24 mouse cellular contexts compared by ENCODE assay signal in the genomic region with DNA sequence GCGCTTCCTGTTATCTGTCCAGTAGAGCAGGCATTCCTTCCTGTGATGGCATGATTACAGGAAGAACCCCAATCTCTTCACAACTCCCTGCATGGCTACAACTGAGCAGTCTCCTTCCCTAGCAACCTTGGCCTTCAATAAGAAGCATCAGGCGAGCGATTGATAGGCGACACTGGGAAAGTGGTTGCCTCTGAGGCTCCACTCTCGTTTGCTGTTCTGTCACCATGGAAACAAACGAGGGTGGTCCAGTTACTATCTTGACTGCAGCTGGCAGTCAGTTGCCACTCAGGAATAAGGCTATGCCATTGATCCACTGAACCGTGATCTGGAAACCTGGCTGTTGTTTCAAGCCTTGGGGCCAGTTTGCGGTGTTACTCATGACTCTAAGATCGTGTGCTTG. TPM values are rescaled to one million over a fixed set of nuclear protein-coding genes. Genes with fewer than 3 reads are reported as not detected.
DNase-seq lines count a peak whose midpoint lies in the region; ATAC-seq and TF ChIP-seq lines count a peak whose summit lies in the region.
"Had no signal": no experiment of that assay in that cellular context is flagged by ENCODE, and none has a peak within 500 bp of the region (broad histone marks: within the 10 kb centered on the region; RNA-seq: fewer than 3 reads in every experiment).

No protein-coding gene starts in this region.

- no peak overlapping the region for H3K4me2 ChIP-seq in forebrain, postnatal 0 days (ENCODE audit: low read depth)
- H3K4me2 ChIP-seq in forebrain, embryonic 12.5 days: no peak overlapping the region
- H3K4me2 ChIP-seq in midbrain, embryonic 14.5 days (ENCODE audit: low read length): no peak overlapping the region
- H3K4me2 ChIP-seq in hindbrain, embryonic 16.5 days (ENCODE audit: low read length): no peak overlapping the region
- H3K4me2 ChIP-seq: embryonic facial prominence, embryonic 13.5 days; limb, embryonic 13.5 days; liver, embryonic 13.5 days; lung, embryonic 14.5 days; midbrain, embryonic 12.5 days had no signal

- H3K9ac ChIP-seq in forebrain, postnatal 0 days: no peak overlapping the region
- H3K9ac ChIP-seq in forebrain, embryonic 12.5 days: no peak overlapping the region
- H3K9ac ChIP-seq in midbrain, embryonic 14.5 days (replicated peaks; ENCODE audit: low read length): no peak overlapping the region
- H3K9ac ChIP-seq in hindbrain, embryonic 16.5 days (ENCODE audit: low read depth, low read length): no peak overlapping the region
- H3K9ac ChIP-seq: embryonic facial prominence, embryonic 13.5 days; limb, embryonic 13.5 days; liver, embryonic 13.5 days; lung, embryonic 14.5 days; midbrain, embryonic 12.5 days had no signal

- no peaks in the 10 kb centered on the region for H3K27me3 ChIP-seq in forebrain, postnatal 0 days (ENCODE audit: insufficient read depth, low read length)
- peaks cover 4% of the 10 kb centered on the region; the same call in 1 of the 2 replicates for H3K27me3 ChIP-seq in forebrain, embryonic 12.5 days
- no peaks in the 10 kb centered on the region for H3K27me3 ChIP-seq in midbrain, embryonic 14.5 days (ENCODE audit: control insufficient read depth, insufficient read depth, low read length)
- no peaks in the 10 kb centered on the region for H3K27me3 ChIP-seq in midbrain, embryonic 10.5 days (ENCODE audit: low read depth, poor library complexity, severe bottlenecking)
- H3K27me3 ChIP-seq in hindbrain, embryonic 16.5 days (replicated peaks; ENCODE audit: control insufficient read depth, insufficient read depth, low read length): no peaks in the 10 kb centered on the region
- H3K27me3 ChIP-seq: liver, embryonic 13.5 days; midbrain, embryonic 12.5 days had no signal

- no peaks in the 10 kb centered on the region for H3K36me3 ChIP-seq in forebrain, postnatal 0 days (ENCODE audit: insufficient read depth)
- H3K36me3 ChIP-seq in forebrain, embryonic 12.5 days (replicated peaks): no peaks in the 10 kb centered on the region
- H3K36me3 ChIP-seq in midbrain, embryonic 14.5 days (ENCODE audit: control insufficient read depth, insufficient read depth, low read length): no peaks in the 10 kb centered on the region
- no peaks in the 10 kb centered on the region for H3K36me3 ChIP-seq in midbrain, embryonic 10.5 days
- H3K36me3 ChIP-seq in hindbrain, embryonic 16.5 days (ENCODE audit: control insufficient read depth, insufficient read depth, low read length): no peaks in the 10 kb centered on the region
- H3K36me3 ChIP-seq: embryonic facial prominence, embryonic 13.5 days; heart, embryonic 10.5 days; limb, embryonic 13.5 days; liver, embryonic 13.5 days; midbrain, embryonic 12.5 days had no signal

- no peak overlapping the region for H3K27ac ChIP-seq in forebrain, postnatal 0 days (ENCODE audit: low read depth, low read length)
- no peak overlapping the region for H3K27ac ChIP-seq in forebrain, embryonic 12.5 days
- H3K27ac ChIP-seq in midbrain, embryonic 14.5 days (replicated peaks; ENCODE audit: low read depth, low read length): peak overlapping the region; percentile 20; the same call in 1 of the 2 replicates
- H3K27ac ChIP-seq in midbrain, embryonic 10.5 days (replicated peaks): no peak overlapping the region
- H3K27ac ChIP-seq in hindbrain, embryonic 16.5 days (ENCODE audit: low read depth, low read length): no peak overlapping the region
- H3K27ac ChIP-seq: embryonic facial prominence, embryonic 13.5 days; heart, embryonic 10.5 days; limb, embryonic 13.5 days; liver, embryonic 13.5 days; midbrain, embryonic 12.5 days had no signal

- H3K4me1 ChIP-seq in forebrain, postnatal 0 days (ENCODE audit: insufficient read depth): no peaks in the 10 kb centered on the region
- H3K4me1 ChIP-seq in forebrain, embryonic 12.5 days: no peaks in the 10 kb centered on the region; the same call in 1 of the 2 replicates
- peaks cover 8% of the 10 kb centered on the region; the same call in 1 of the 2 replicates for H3K4me1 ChIP-seq in midbrain, embryonic 14.5 days (ENCODE audit: control insufficient read depth, insufficient read depth, low read length)
- H3K4me1 ChIP-seq in midbrain, embryonic 10.5 days: peaks cover 10% of the 10 kb centered on the region
- H3K4me1 ChIP-seq in hindbrain, embryonic 16.5 days (ENCODE audit: control insufficient read depth, insufficient read depth, low read depth, low read length): peaks cover 8% of the 10 kb centered on the region
- H3K4me1 ChIP-seq: embryonic facial prominence, embryonic 13.5 days; heart, embryonic 10.5 days; limb, embryonic 13.5 days; liver, embryonic 13.5 days had no signal

- 45% methylated on average over 9 of the region's 9 CpGs for WGBS in forebrain, postnatal 0 days
- WGBS in forebrain, embryonic 12.5 days: 66% methylated on average over 9 of the region's 9 CpGs
- 55% methylated on average over 9 of the region's 9 CpGs for WGBS in midbrain, embryonic 14.5 days
- WGBS in midbrain, embryonic 10.5 days: 66% methylated on average over 9 of the region's 9 CpGs
- WGBS in hindbrain, embryonic 16.5 days: 41% methylated on average over 9 of the region's 9 CpGs

- peak; percentile 82 for ATAC-seq in forebrain, postnatal 0 days
- ATAC-seq in forebrain, embryonic 12.5 days (ENCODE audit: low FRiP score): no peak
- ATAC-seq in midbrain, embryonic 14.5 days (ENCODE audit: low FRiP score, low TSS enrichment): no peak
- peak; percentile 63 for ATAC-seq in hindbrain, embryonic 16.5 days

- TF ChIP-seq CTCF in forebrain, postnatal 0 days (IDR thresholded peaks at IDR 0.05; ENCODE audit: low read depth): no peak

- peak; percentile 46 for DNase-seq in forebrain, postnatal 0 days
- DNase-seq in midbrain, embryonic 14.5 days: peak; percentile 76
- DNase-seq in midbrain, embryonic 10.5 days (ENCODE audit: low spot score): no peak
- peak; percentile 36 for DNase-seq in retina, embryonic 14.5 days (ENCODE audit: low spot score)
- DNase-seq in adrenal gland, adult 2 months: no peak
- no peak for DNase-seq in c-Kit-positive CD71-positive TER-119-positive erythroid progenitor cells, embryonic 14.5 days (ENCODE audit: low spot score)
- DNase-seq: B cell, adult 2 months; cerebellum, adult 9-10 months; gastrocnemius, postnatal 36 days; kidney, adult 11 months; layer of hippocampus, adult 9-11 months; liver, embryonic 13.5 days; lung, embryonic 14.5 days; lung, postnatal 4 days; thymus, postnatal 36 days had no signal

- H3K9me3 ChIP-seq in forebrain, postnatal 0 days (ENCODE audit: low read length): no peaks in the 10 kb centered on the region
- no peaks in the 10 kb centered on the region for H3K9me3 ChIP-seq in forebrain, embryonic 12.5 days
- H3K9me3 ChIP-seq in midbrain, embryonic 14.5 days (ENCODE audit: control insufficient read depth, low read length): no peaks in the 10 kb centered on the region
- no peaks in the 10 kb centered on the region for H3K9me3 ChIP-seq in midbrain, embryonic 10.5 days (replicated peaks)
- H3K9me3 ChIP-seq in hindbrain, embryonic 16.5 days (ENCODE audit: control insufficient read depth, low read length): no peaks in the 10 kb centered on the region
- H3K9me3 ChIP-seq: embryonic facial prominence, embryonic 13.5 days; heart, embryonic 10.5 days; limb, embryonic 13.5 days; liver, embryonic 13.5 days; midbrain, embryonic 12.5 days had no signal

- H3K4me3 ChIP-seq in forebrain, postnatal 0 days (ENCODE audit: low read depth, low read length): no peak overlapping the region
- H3K4me3 ChIP-seq in forebrain, embryonic 12.5 days (replicated peaks): no peak overlapping the region
- no peak overlapping the region for H3K4me3 ChIP-seq in midbrain, embryonic 14.5 days (replicated peaks; ENCODE audit: low read depth, low read length)
- no peak overlapping the region for H3K4me3 ChIP-seq in midbrain, embryonic 10.5 days
- no peak overlapping the region for H3K4me3 ChIP-seq in hindbrain, embryonic 16.5 days (ENCODE audit: low read length)
- H3K4me3 ChIP-seq: embryonic facial prominence, embryonic 13.5 days; heart, embryonic 10.5 days; limb, embryonic 13.5 days; liver, embryonic 13.5 days; midbrain, embryonic 12.5 days had no signal

RNA-seq across cellular contexts. Expression of gene Lep, which starts 7.8 kb away (rescaled TPM):
- total RNA-seq in forebrain, postnatal 0 days (2014; rRNA removed): not detected in 2 replicates
- not detected in 2 replicates for polyA plus RNA-seq in forebrain, postnatal 0 days (2015; fragmentation: Nextera tagmentation; extraction: Ambion mirVana)
- polyA plus RNA-seq in forebrain, embryonic 12.5 days (2016; fragmentation: Nextera tagmentation; extraction: Ambion mirVana): not detected in 2 replicates
- polyA plus RNA-seq in midbrain, embryonic 14.5 days (2014; fragmentation: Nextera tagmentation; extraction: Ambion mirVana): not detected in 2 replicates
- not detected in 2 replicates for polyA plus RNA-seq in midbrain, embryonic 10.5 days (2016; fragmentation: Nextera tagmentation; extraction: Ambion mirVana)
- polyA plus RNA-seq in hindbrain, embryonic 16.5 days (2015; fragmentation: Nextera tagmentation; extraction: Ambion mirVana): not detected in 2 replicates
- 10 to 100 TPM in 1 of 2 experiments, 1 to 10 TPM in 1; 3.5 to 17.4 TPM for total RNA-seq in adrenal gland, adult 2 months (2021)
- 7.7 and 11.9 TPM in 2 replicates for polyA plus RNA-seq in adrenal gland, adult 2 months (2012; rRNA removed)
- total RNA-seq: common myeloid progenitor, adult 5-6 weeks; left cerebral cortex, adult 8-10 months had no signal
- polyA plus RNA-seq: embryonic facial prominence, embryonic 13.5 days; heart, embryonic 10.5 days; heart, postnatal 0 days; limb, embryonic 13.5 days; liver, embryonic 13.5 days; lung, embryonic 14.5 days; midbrain, embryonic 12.5 days had no signal

Comparison
In these comparisons a context has a peak if more than half of its experiments do, and no peak if none do; other contexts are left out.
1. ATAC-seq: peak in forebrain, postnatal 0 days (single experiment) and hindbrain, embryonic 16.5 days (single experiment); none in forebrain, embryonic 12.5 days (single experiment) and midbrain, embryonic 14.5 days (single experiment).
2. DNase-seq: peak in forebrain, postnatal 0 days (single experiment), midbrain, embryonic 14.5 days (single experiment) and retina, embryonic 14.5 days (single experiment); none in midbrain, embryonic 10.5 days (single experiment), adrenal gland, adult 2 months (single experiment) and c-Kit-positive CD71-positive TER-119-positive erythroid progenitor cells, embryonic 14.5 days (single experiment).